Mouse (Mus musculus): ENCODE results near the gene Nckap5.

DNA sequence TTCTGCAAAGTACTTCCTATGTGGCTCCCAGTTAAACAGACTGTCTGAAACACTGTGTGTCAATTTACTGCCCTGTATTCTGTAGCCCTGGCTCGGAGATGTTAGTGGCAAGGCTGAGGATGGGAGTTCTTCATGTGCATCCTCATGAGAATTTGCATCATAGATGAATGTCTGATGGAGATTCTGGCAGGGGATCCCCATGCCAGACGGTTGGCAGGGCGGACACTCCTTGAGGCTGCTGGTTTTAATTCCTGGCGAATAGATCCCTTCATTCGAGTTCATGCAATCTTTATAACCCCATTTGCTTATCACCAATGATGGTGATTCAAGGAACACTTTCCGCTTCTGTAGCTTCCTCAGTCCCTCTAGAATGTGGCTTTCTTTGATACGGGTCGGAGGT is 803.1 kb downstream of the Nckap5 start:
- TF ChIP-seq POLR2A (IDR thresholded peaks at IDR 0.05; ENCODE audit: insufficient read depth, low read depth, low read length) (no peak), CTCF (IDR thresholded peaks at IDR 0.05; ENCODE audit: insufficient read depth, low read depth, low read length) (no peak)
